Mouse (Mus musculus) bone marrow, adult 2 months (tissue): Measurements from ENCODE around the gene Inpp5d. TPM values are rescaled to one million over a fixed set of nuclear protein-coding genes. Genes with fewer than 3 reads are reported as not detected.

Experiments
- H3K27ac ChIP-seq: fragments of 200-500 bp; 2 replicates; pipeline ENCODE4 v1.5.1; 2012; ENCODE audit warnings: low read depth, mild to moderate bottlenecking, control low read depth, inconsistent platforms, low read length; ENCODE audit not compliant: control insufficient read depth, poor library complexity, insufficient read depth
- H3K4me1 ChIP-seq: fragments of 200-500 bp; 2 replicates; pipeline ENCODE4 v1.6.1; 2011; ENCODE audit warnings: low read length; ENCODE audit not compliant: control insufficient read depth, insufficient read depth
- H3K4me3 ChIP-seq: fragments of 200-500 bp; replicated peaks from 2 replicates; pipeline ENCODE3; 2011; ENCODE audit warnings: mild to moderate bottlenecking, low read depth, low read length, control low read depth; ENCODE audit not compliant: control insufficient read depth
- CTCF ChIP-seq: fragments of 200-500 bp; IDR thresholded peaks from 2 replicates; pipeline ENCODE4 v1.5.1; 2011; ENCODE audit warnings: low read length, control low read depth; ENCODE audit not compliant: control insufficient read depth, insufficient read depth
- POLR2A ChIP-seq: fragments of 200-500 bp; IDR thresholded peaks from 2 replicates; pipeline ENCODE4 v1.6.1; 2011; ENCODE audit warnings: low read depth, mild to moderate bottlenecking, control low read depth, low read length, borderline replicate concordance; ENCODE audit not compliant: control insufficient read depth
- WGBS: fragments of 180-500 bp; shearing (Covaris S2); methylation state at CpG from one replicate; pipeline ENCODE4 v1.1.7; 2018; 5-methylcytosine and 5-hydroxymethylcytosine counted together
- polyA plus RNA-seq: library from polyadenylated mRNA; stranded (reverse); fragments of >200 nt; gene quantifications from 2 replicates; pipeline ENCODE4 v1.2.4, GENCODE M21; 2011; ENCODE audit warnings: low replicate concordance; ENCODE audit not compliant: missing spikeins, insufficient read depth, insufficient read length

Inpp5d gene
- polyA plus RNA-seq, 1 experiment = 80.4 TPM

DNA sequence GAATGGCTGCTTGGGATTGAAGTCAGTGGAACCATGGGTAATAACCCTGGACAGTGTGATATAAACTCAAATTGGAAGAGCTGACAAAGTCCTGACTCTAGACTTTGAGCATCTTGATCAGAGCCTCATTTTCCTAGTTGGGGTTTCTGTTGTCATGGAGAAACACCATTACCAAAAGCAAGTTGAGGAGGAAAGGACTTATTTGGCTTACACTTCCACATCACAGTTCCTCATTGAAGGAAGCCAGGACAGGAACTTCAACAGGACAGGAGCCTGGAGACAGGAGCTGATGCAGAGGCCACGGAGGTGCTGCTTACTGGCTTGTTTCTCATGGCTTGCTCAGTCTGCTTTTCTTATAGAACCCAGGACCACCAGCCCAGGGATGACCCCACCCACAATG is 31.3 kb downstream of the Inpp5d start:
- 65% methylated on average over 1 of the region's 1 CpGs for WGBS
- peak overlapping the region; percentile 53; the same call in 1 of the 2 replicates for H3K27ac ChIP-seq
- TF ChIP-seq POLR2A = no peak
- no peak for TF ChIP-seq CTCF
- H3K4me1 ChIP-seq = peaks cover 20% of the 10 kb centered on the region
- no peak overlapping the region for H3K4me3 ChIP-seq

DNA sequence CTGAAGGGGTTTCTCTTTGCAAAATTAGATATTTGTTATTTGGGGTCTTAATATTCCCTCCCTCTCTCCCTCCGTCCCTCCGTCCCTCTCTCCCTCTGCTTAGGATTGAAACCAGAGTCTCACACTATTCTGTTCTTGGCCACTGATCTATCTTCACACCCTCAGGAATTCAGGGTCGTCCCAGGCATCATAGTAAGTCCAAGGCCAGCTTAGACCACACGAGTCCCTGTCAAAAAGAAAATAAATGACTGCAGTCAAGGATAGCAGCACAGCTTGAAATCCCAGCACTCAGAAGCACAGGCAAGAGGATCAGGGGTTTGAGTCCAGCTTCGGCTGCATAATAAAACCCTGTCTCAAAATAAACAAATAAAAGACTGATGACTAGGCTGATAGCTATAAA is 35.0 kb downstream of the Inpp5d start:
- Histone ChIP-seq H3K27ac (no peak overlapping the region), H3K4me1 (peaks cover 28% of the 10 kb centered on the region), H3K4me3 (no peak overlapping the region)
- TF ChIP-seq POLR2A (no peak), CTCF (no peak)
- WGBS = 79% methylated on average over 5 of the region's 5 CpGs

DNA sequence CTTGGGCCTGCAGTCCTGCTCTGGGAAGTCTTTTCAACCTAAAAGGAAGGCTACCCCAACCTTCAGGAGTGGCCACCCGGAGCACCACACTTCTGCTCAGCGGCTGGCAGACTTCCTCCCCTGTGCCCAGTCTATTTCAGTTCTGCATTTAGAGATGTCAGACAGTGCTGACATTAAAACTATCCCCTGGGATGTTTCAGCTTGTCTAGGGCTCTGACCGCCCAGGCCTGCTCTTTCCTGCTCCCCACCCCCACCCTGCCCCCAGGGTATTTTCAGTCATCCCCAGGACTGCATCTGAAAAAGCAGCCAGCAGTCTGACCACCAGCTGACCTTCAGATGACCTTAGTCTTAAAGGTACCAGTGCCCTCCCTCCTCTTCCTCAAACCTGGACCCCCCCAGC is 38.0 kb downstream of the Inpp5d start:
- 14% methylated on average over 3 of the region's 3 CpGs for WGBS
- TF ChIP-seq CTCF = no peak
- no peak for TF ChIP-seq POLR2A
- H3K27ac ChIP-seq = peak overlapping the region; percentile 80
- H3K4me3 ChIP-seq = no peak overlapping the region
- H3K4me1 ChIP-seq = peaks cover 19% of the 10 kb centered on the region

DNA sequence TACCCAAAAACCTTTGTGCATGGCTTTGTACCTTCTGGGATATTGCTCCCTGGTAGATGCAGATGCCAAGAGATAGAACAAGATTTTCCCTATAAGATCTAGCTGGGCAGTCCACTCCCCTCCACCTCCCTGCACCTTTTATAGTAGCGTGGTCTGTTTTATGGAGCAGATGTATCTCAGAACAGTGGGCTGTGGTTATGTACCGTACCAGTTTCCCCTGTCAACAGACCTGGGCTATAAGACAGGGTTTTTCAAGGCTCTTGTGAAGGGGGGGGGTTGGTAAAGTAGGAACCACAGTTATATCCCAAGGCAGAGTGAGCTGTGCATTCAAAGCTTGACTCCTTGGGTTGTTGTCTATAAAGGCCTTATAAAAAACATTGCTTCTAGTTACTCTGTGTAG is 38.4 kb downstream of the Inpp5d start:
- 18% methylated on average over 2 of the region's 2 CpGs for WGBS
- TF ChIP-seq POLR2A = no peak
- no peak for TF ChIP-seq CTCF
- peaks cover 19% of the 10 kb centered on the region for H3K4me1 ChIP-seq
- H3K4me3 ChIP-seq = no peak overlapping the region
- peak overlapping the region; percentile 80 for H3K27ac ChIP-seq

DNA sequence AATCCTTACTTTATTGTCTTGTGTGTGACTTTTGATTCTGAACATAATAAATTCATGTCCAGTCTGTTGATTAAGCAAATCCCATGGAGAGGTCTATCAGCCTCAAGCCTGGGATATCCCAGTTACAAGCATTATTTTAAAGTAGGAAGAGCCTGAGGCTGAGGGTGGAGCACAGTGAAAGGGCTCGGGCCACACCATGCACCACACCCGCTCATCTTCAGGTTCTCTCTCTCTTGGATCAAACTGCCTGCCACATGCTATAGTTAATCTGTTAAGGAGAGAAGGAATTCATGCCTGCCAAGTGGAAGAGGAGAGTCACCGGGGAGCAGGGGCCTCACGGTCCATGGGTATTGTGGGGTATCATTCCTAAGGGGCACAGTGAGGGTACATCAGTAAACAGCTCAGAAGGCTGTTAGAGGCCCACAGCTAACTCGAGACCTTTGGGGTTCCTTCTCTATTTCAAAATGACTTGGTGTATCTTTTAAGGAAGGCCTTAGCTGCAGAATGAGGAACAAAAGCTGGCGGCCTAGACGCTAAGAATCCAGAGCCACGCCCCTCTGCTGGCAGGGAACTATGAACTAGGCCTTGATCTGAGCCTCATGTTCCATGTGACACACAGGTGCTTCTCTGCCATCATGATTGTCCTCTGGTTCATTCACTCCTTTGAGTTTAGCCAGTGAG is 39.0 kb downstream of the Inpp5d start:
- WGBS = 16% methylated on average over 8 of the region's 8 CpGs
- Histone ChIP-seq H3K27ac (peak overlapping the region; percentile 90), H3K4me1 (peaks cover 19% of the 10 kb centered on the region), H3K4me3 (no peak overlapping the region)
- TF ChIP-seq CTCF = no peak
- TF ChIP-seq POLR2A = no peak

DNA sequence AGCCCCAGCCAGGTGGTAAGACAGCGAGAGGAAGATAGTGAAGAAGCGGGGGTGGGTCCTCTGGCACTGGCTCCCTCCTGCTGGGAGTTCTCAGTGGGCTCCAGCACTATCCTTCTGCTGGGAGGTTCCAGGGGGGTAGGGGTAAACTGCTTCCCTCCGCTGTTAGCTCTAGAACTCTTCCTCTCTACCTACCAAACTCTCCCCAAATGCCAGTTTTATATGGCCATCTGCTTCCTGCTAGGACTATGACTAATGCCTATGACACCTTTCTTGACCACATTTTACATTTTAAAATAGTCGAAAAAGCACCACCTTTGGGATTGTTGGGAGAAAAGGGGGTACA is 39.5 kb downstream of the Inpp5d start:
- H3K4me3 ChIP-seq = no peak overlapping the region
- WGBS = 33% methylated on average over 4 of the region's 4 CpGs
- peak overlapping the region; percentile 47; the same call in 1 of the 2 replicates for H3K27ac ChIP-seq
- peaks cover 19% of the 10 kb centered on the region for H3K4me1 ChIP-seq
- TF ChIP-seq CTCF (no peak), POLR2A (no peak)

DNA sequence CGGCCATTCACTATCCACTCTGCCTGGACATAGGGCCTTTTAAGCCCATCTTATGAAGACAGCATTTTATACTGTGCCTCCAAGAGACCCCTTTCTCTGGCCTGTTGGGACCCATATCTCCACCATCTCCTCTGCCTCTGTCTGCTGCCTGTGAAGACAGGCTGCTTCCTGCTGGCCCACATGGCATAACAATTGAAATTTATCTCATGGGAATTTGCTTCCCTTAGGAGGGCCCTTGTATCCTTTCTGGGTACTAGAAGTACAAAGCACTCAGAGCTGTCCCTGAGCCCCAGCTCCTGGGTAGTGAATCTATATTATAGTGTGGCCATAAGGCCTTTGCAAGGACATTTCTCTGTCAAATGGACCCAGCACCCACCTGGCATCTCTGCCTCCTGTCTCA is 40.6 kb downstream of the Inpp5d start:
- H3K4me1 ChIP-seq = peaks cover 19% of the 10 kb centered on the region
- H3K27ac ChIP-seq = no peak overlapping the region
- TF ChIP-seq CTCF (no peak), POLR2A (no peak)
- no peak overlapping the region for H3K4me3 ChIP-seq
- 71% methylated on average over 1 of the region's 1 CpGs for WGBS

DNA sequence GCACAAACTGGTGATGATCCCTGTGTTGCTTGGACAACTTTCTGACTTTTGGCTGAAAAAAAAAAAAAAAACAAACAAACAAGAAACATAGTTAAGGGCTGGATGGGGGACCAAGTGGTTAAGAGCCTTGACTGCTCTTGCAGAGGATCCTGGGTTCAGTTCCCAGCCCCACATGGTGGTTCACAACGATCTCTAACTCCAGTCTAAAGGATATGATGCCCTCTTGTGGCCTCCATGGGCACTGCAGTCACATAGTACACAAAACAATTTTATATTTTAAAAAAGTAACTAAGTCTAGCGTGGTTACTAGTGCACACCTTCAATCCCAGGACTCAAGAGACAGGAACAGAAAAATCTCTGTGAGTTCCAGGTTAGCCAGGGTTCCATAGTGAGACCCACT is 43.9 kb downstream of the Inpp5d start:
- peaks cover 3% of the 10 kb centered on the region; the same call in 1 of the 2 replicates for H3K4me1 ChIP-seq

DNA sequence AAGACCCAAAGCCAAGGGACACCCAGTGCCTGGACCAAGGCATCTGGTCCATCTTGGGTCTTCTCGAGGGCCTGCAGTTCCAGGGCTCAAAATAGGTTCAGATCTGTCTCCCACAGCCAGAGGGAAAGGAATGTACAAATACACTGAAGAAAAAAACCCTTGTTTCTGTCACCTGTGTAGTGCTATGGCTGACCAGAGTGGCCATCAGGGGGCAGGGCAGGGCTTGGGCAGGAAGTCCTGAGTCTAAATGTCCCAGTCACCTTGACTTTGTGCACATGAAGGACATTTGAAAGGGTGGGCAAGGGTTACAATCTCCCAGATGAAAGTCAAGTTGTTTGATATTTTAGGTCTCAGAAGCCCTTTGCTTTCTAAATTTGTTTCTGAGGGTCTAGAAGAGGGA is 46.9 kb downstream of the Inpp5d start:
- Histone ChIP-seq H3K4me1 (no peaks in the 10 kb centered on the region), H3K27ac (no peak overlapping the region), H3K4me3 (no peak overlapping the region)
- peak; percentile 35; the same call in 1 of the 2 replicates for TF ChIP-seq CTCF
- no peak for TF ChIP-seq POLR2A
- 81% methylated on average over 1 of the region's 1 CpGs for WGBS

More for the DNA sequence above, 43.9 kb downstream of the Inpp5d start:
- no peak for TF ChIP-seq POLR2A
- TF ChIP-seq CTCF = peak; percentile 36; the same call in 1 of the 2 replicates
- H3K4me3 ChIP-seq = no peak overlapping the region
- WGBS = 90% methylated on average over 2 of the region's 2 CpGs
- no peak overlapping the region for H3K27ac ChIP-seq
